19 mouse cellular contexts compared by ENCODE assay signal in genomic region chr2:57565258-57565657, GRCm38 (mm10).
A peak's percentile ranks its signal among the peaks of the same experiment; 100 is the strongest.
DNase-seq lines count a peak whose midpoint lies in the region; ATAC-seq lines count a peak whose summit lies in the region.
"Had no signal": no experiment of that assay in that cellular context is flagged by ENCODE, and none has a peak within 500 bp of the region (broad histone marks: within the 10 kb centered on the region; RNA-seq: fewer than 3 reads in every experiment).

No protein-coding gene starts in this region.

- no peaks in the 10 kb centered on the region for H3K4me1 ChIP-seq in midbrain, embryonic 14.5 days (ENCODE audit: control insufficient read depth, insufficient read depth, low read length)
- H3K4me1 ChIP-seq: embryonic facial prominence, embryonic 10.5 days; neural tube, embryonic 13.5 days had no signal

- DNase-seq in brain, adult 2 months (ENCODE audit: low read depth, low spot score) = peak; percentile 65
- peak; percentile 45 for DNase-seq in layer of hippocampus, adult 9-11 months
- no peak for DNase-seq in heart, adult 11 months
- DNase-seq in cerebellum, postnatal 14 days = no peak
- no peak for DNase-seq in lung, adult 18-20 months
- no peak for DNase-seq in midbrain, embryonic 14.5 days
- DNase-seq: cerebellum, adult 9-10 months; gastrocnemius, postnatal 36 days; kidney, postnatal 25 days; liver, postnatal 0 days; lung, postnatal 4 days; thymus, postnatal 14 days had no signal

- H3K27me3 ChIP-seq in midbrain, embryonic 14.5 days (ENCODE audit: control insufficient read depth, insufficient read depth, low read length) = no peaks in the 10 kb centered on the region
- H3K27me3 ChIP-seq: neural tube, embryonic 13.5 days had no signal

- H3K9ac ChIP-seq in midbrain, embryonic 14.5 days (replicated peaks; ENCODE audit: low read length) = no peak overlapping the region
- H3K9ac ChIP-seq: hindbrain, embryonic 14.5 days; liver, postnatal 0 days; neural tube, embryonic 13.5 days had no signal

- 0 out of 2 replicates have a peak, but pooled peaks cover 2% of the 10 kb centered on the region for H3K9me3 ChIP-seq in midbrain, embryonic 14.5 days (ENCODE audit: control insufficient read depth, low read length)
- H3K9me3 ChIP-seq: embryonic facial prominence, embryonic 10.5 days; neural tube, embryonic 13.5 days had no signal

- H3K27ac ChIP-seq in midbrain, embryonic 14.5 days (replicated peaks; ENCODE audit: low read depth, low read length) = no peak overlapping the region
- H3K27ac ChIP-seq: embryonic facial prominence, embryonic 10.5 days; hindbrain, embryonic 14.5 days; neural tube, embryonic 13.5 days had no signal

- ATAC-seq in frontal cortex, adult (ENCODE audit: low TSS enrichment) = peak; percentile 93
- ATAC-seq in megakaryocyte progenitor cell, adult 5-6 weeks (replicated peaks; ENCODE audit: poor library complexity) = peak; percentile 47; the same call in 1 of the 2 replicates
- no peak for ATAC-seq in midbrain, embryonic 14.5 days (ENCODE audit: low FRiP score, low TSS enrichment)
- ATAC-seq: intestine, postnatal 0 days; liver, postnatal 0 days; midbrain, embryonic 16.5 days had no signal

- no peaks in the 10 kb centered on the region for H3K36me3 ChIP-seq in midbrain, embryonic 14.5 days (ENCODE audit: control insufficient read depth, insufficient read depth, low read length)
- H3K36me3 ChIP-seq: embryonic facial prominence, embryonic 10.5 days; neural tube, embryonic 13.5 days had no signal

- 88% methylated on average over 4 of the region's 4 CpGs for WGBS in midbrain, embryonic 14.5 days

- no peak overlapping the region for H3K4me2 ChIP-seq in midbrain, embryonic 14.5 days (ENCODE audit: low read length)
- H3K4me2 ChIP-seq: hindbrain, embryonic 14.5 days; neural tube, embryonic 13.5 days had no signal

- H3K4me3 ChIP-seq in midbrain, embryonic 14.5 days (replicated peaks; ENCODE audit: low read depth, low read length) = no peak overlapping the region
- H3K4me3 ChIP-seq: embryonic facial prominence, embryonic 10.5 days; neural tube, embryonic 13.5 days had no signal

Comparison
In these comparisons a context has a peak if more than half of its experiments do, and no peak if none do; other contexts are left out.
1. DNase-seq: peak in brain, adult 2 months (single experiment) and layer of hippocampus, adult 9-11 months (single experiment); none in heart, adult 11 months (single experiment), cerebellum, postnatal 14 days (0 of 2), lung, adult 18-20 months (0 of 2) and midbrain, embryonic 14.5 days (single experiment).